Mouse (Mus musculus) Patski (cell line): ENCODE measurements at regions not wholly inside any gene's neighbourhood (a gene's known extent, or its start where the extent isn't known, plus 50 kb on each side); places are given as distances from the start of the nearest gene placed in this dataset.
A peak's percentile ranks its signal among the peaks of the same experiment; 100 is the strongest.

Experiments used
- ATAC-seq: fragments of 100-300 bp; one replicate; pipeline ENCODE4 v1.8.0; 2021
- CTCF ChIA-PET: fragments of 350-600 bp; sonication (Branson Sonifier 250); formaldehyde crosslinking; loops from one replicate; lab custom pipeline; 2022; ENCODE audit warnings: inconsistent platforms; lab: Charles Lee
- POLR2A ChIA-PET: fragments of 350-600 bp; sonication (Branson Sonifier 250); formaldehyde crosslinking; loops from one replicate; lab custom pipeline; 2022; ENCODE audit warnings: antibody characterized with exemption, inconsistent platforms; lab: Charles Lee
- DNase-seq: peaks from one replicate; pipeline ENCODE4 v3.0.0-alpha.2; 2011; ENCODE audit warnings: low read depth, low spot score
- H3K27me3 ChIP-seq: fragments of 371-371 bp; one replicate; pipeline ENCODE4 v1.5.1; 2021
- CTCF ChIP-seq: fragments of 100-300 bp; IDR thresholded peaks from one replicate; pipeline ENCODE4 v1.5.1; 2021
- in situ Hi-C: fragments of 300-500 bp; cut with MboI; formaldehyde crosslinking; loops from 3 replicates; pipeline ENCODE4 v1.11.1; 2018; ENCODE audit warnings: low pct_unique_long_range_greater_than_20kb, mixed read lengths

DNA sequence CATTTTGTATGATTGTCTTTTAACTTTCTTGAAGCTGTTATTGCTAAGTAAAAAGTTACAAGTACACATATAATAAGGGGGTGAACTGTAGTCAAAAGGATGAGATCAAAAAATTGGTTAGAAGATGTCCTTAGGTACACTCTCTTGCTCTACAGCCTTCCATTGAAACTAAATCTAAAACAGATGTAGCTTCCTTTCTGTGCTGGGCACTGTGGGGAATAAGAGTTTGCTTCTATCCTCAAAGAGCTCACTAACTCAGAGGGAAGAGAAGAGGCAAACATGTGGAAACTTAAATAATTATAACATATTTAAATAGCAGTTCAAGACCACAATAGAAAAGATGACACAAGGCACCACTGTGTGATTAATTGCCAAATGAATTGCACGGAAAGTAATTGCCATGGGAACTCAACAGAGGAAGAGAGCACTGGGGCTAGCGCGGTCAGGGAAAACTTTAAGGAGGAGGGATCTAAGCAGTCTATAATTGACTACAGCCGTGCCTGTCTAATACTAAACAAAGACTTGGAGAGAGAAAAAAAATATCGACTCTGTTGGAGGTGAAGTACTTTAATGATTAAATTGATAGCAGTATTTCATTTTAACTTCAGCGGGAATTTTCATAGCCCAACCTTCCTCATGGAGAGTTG, 57.9 kb upstream of the Ammecr1 start:
- TF ChIP-seq CTCF: no peak
- no peak for ATAC-seq
- no peak for DNase-seq
- ChIA-PET POLR2A (no interaction called here), CTCF (no interaction called here)
- H3K27me3 ChIP-seq: peaks cover 35% of the 10 kb centered on the region
- in situ Hi-C loops: no loop called here

DNA sequence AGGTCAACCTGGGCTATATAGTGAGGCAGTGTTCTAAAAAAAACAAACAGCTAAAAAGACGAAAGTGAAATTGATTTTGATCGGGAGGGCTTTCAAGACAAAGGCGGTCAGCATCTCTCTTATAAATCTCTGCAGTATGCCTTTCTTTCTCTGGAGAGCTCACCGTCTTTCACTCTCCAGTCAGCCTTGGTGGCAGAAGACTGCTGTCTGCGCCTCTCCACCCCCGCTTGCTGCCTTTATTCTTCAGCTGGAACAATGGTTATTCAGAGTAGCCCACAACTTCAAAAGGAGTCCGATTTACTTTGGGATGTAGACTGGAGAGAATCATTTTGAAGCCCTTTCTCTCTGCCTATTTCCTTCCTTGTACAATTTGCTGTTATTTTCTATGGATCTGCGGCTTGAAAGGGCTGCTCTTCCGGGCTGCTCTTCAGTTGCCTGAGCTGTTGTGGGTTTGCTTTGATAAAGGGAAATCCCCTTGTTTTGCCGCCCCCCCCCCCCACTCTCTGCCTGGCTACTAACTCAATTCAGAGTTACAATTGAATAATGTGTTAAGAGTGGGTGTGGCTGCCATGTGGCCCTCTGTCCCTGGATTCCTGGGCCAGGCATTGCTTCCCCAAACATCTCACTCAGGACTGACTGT, 64.0 kb upstream of the Ammecr1 start:
- DNase-seq: no peak

DNA sequence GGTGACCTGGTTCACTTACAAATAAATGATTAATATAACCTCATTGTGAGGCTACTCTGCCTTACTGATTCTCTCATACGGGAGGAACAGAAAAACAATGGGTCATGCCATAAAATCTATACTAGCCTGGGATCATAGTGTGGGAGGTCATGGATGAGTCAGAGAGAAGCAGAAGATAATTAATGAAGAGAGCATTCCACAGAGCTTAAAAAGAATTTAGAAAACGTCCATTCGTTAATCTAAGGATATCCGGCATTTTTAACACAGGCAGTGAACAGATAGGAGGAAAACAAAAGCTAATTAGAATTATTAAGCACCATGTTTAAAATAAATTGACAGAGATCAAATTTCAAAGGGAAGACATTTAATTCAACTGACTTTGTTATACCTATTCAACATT, 59.5 kb upstream of the Rtl9 start:
- CTCF ChIA-PET: interaction anchor here (0.6 to 1.5 kb wide), 3 partner anchors 11 to 135 kb away, joined by 3 read pairs; no protein-coding TSS in a partner anchor
- ATAC-seq: peak; percentile 67
- POLR2A ChIA-PET: no interaction called here
- no peak for DNase-seq
- H3K27me3 ChIP-seq: peaks cover 12% of the 10 kb centered on the region
- in situ Hi-C loops: loop anchor here (10.0 kb wide), 1 partner anchor 355 kb away; the partner anchor contains the start of gene Tmem164
- no peak for TF ChIP-seq CTCF

More for the DNA sequence above, 64.0 kb upstream of the Ammecr1 start:
- peaks cover 33% of the 10 kb centered on the region for H3K27me3 ChIP-seq
- no peak for TF ChIP-seq CTCF
- no peak for ATAC-seq
- in situ Hi-C loops: no loop called here
- CTCF ChIA-PET: interaction anchor here (1.5 kb wide), 1 partner anchor 10 kb away, joined by 4 read pairs; no protein-coding TSS in a partner anchor
- POLR2A ChIA-PET: interaction anchor here (0.6 kb wide), 1 partner anchor 28 kb away, joined by 5 read pairs; no protein-coding TSS in a partner anchor

DNA sequence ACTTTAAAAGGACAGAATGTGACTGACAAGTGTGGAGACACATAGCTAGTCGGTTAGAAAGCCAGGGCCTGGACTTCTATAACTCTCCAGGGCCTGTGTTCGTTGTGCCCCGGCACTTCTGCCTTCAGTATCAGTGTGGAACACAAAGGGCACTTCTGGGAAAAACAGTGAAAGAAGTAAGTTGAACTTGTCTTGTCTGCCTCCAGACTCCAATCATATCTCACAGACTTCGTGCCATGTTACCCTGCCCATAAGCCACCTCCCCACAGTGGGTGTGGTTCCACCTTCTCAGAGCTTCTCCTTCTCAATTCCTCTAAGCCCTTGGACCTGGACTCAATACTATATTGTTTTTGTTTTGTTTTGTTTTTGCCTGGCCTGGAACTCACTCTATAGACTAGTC, 55.1 kb upstream of the Rtl9 start:
- in situ Hi-C loops: loop anchor here (10.0 kb wide), 1 partner anchor 359 kb away; the partner anchor contains the start of gene Tmem164
- no peak for TF ChIP-seq CTCF
- ATAC-seq (no peak), DNase-seq (no peak)
- CTCF ChIA-PET: no interaction called here
- H3K27me3 ChIP-seq: peaks cover 9% of the 10 kb centered on the region
- POLR2A ChIA-PET: no interaction called here

DNA sequence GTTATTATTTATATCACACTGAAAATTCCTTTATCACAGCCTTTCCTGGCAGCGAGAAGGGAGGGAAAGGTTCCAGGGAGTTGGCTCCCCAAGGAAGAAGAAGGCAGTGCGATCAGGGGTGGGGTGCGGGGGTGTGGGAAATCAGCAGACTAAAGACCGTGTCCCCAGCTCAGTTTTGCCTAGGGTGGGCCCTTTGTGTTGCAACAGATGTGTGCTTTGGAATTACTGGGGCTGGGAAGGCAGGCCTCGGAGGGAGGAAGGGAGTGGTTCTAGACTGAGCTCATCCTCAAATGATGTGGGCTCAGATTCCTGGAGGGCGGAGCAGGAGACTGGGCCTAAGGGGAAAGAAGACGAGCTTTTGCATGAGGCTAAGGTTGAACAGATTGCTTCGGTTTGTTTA, 53.1 kb upstream of the Rtl9 start:
- CTCF ChIA-PET: no interaction called here
- DNase-seq (no peak), ATAC-seq (no peak)
- no peak for TF ChIP-seq CTCF
- H3K27me3 ChIP-seq: no peaks in the 10 kb centered on the region
- in situ Hi-C loops: loop anchor here (10.0 kb wide), 1 partner anchor 361 kb away; the partner anchor contains the start of gene Tmem164
- POLR2A ChIA-PET: no interaction called here
